Mouse (Mus musculus) left cerebral cortex, postnatal 14 days (tissue): ENCODE results near the gene Efcab5. TPM values are rescaled to one million over a fixed set of nuclear protein-coding genes. Genes with fewer than 3 reads are reported as not detected.

Experiments used
- DNase-seq, 2 experiments: peaks; one replicate each; pipeline ENCODE4 v3.0.0; 2021 to 2022; ENCODE audit warnings: low spot score in 2 of 2, mixed read lengths in 1 of 2
- intact Hi-C: fragments of 180-260 bp; cut with DNase I; formaldehyde crosslinking; loops from one replicate; pipeline ENCODE4 v1.15.1; 2025
- microRNA-seq, 2 experiments: library from miRNA; unstranded; fragments of <30 nt; microRNA quantifications; one replicate each; pipeline ENCODE4 v1.2.0; 2022
- total RNA-seq, 2 experiments: library from RNA; stranded (reverse); gene quantifications; 2 replicates each; pipeline ENCODE4 v1.2.3; 2021

The Efcab5 gene
- total RNA-seq, 2 experiments from 2014 or later = 2.3 to 2.7 TPM

- DNase-seq = no peak
- intact Hi-C loops = no loop called here
These were observed 126.8 kb downstream of the Efcab5 start for GRCm38 (mm10) chr11:77061951-77062350.

GRCm38 (mm10) chr11:77042816-77043215 is 146.0 kb downstream of the Efcab5 start:
- no peak for DNase-seq
- intact Hi-C loops = no loop called here

GRCm38 (mm10) chr11:77041891-77042290 is 146.9 kb downstream of the Efcab5 start:
- intact Hi-C loops = no loop called here
- DNase-seq = no peak

Small RNA genes lying within 50 kb of the gene (microRNA-seq; reads per million reads assigned to microRNA genes)
- gene Mir423 = 1,379 to 2,337 reads per million in 2 experiments

Other genes with a start within 250 kb of the Efcab5 start
- gene Slc6a4, start 190.4 kb downstream of the Efcab5 start, total RNA-seq = not detected
- 10 to 100 TPM; 13.7 to 16.1 TPM for gene Nsrp1, start 110.5 kb downstream of the Efcab5 start, total RNA-seq
- 10 to 100 TPM; 40.5 to 42.8 TPM for gene Ssh2, start 27.3 kb upstream of the Efcab5 start, total RNA-seq